Mouse (Mus musculus): ENCODE data around the gene Ano6. TPM values are rescaled to one million over a fixed set of nuclear protein-coding genes. Genes with fewer than 3 reads are reported as not detected.

Gene Ano6
- polyA plus RNA-seq (2012; rRNA removed; ENCODE audit: low replicate concordance): 22.4 and 93.1 TPM in 2 replicates

GRCm38 (mm10) chr15:95790529-95791071 is at the start of gene Ano6:
Gene Ano6, plus strand, starts transcription at chr15:95790843.

Other genes starting within 250 kb of the Ano6 start
- not detected in 2 replicates for gene Dbx2, start 134.9 kb upstream of the Ano6 start, polyA plus RNA-seq (2012; rRNA removed; ENCODE audit: low replicate concordance)

All from duodenum, adult 2 months (tissue).